7 mouse cellular contexts compared by ENCODE assay signal in the genomic region with DNA sequence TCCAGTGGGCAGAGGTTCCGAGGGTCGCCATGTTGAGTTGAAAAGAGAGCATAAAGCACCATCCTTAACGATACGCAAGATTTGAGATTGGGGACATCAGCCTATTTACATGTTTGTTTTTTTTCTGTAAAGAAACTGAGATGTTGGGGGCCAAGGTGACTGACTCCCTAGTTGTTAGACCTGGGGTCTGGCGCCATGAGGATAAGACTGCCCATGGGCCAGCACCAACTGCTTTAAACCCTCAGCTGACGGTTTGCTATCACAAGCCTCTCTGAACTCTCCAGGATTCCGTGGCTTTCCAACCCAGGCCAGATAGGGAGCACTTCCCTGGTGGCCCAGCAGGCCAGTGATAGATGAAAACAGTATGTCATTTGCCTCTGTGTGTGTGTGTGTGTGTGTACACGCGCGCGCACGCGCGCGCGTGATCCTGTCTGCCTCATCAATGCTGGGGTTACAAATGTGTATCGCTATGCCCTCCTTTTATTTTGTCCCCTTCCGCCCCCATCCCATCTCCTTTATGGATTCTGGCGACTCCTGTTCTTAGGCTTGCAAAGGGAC. TPM values are rescaled to one million over a fixed set of nuclear protein-coding genes. Genes with fewer than 3 reads are reported as not detected.
DNase-seq lines count a peak whose midpoint lies in the region; ATAC-seq lines count a peak whose summit lies in the region.

No protein-coding gene starts in this region.

- peak; percentile 14 for DNase-seq in thymus, postnatal 14 days
- no peak for DNase-seq in thymus, postnatal 10 days (ENCODE audit: low spot score in 2 of 2)
- DNase-seq in intestine, embryonic 14.5 days (ENCODE audit: low spot score) = no peak
- no peak for DNase-seq in ovary, adult 18-20 months (ENCODE audit: low spot score)
- no peak for DNase-seq in adrenal gland, adult 2 months

- H3K27ac ChIP-seq in embryonic facial prominence, embryonic 13.5 days = peak overlapping the region; percentile 92
- H3K27ac ChIP-seq in intestine, embryonic 14.5 days (ENCODE audit: low read depth) = peak overlapping the region; percentile 84
- peak overlapping the region; percentile 89 for H3K27ac ChIP-seq in midbrain, embryonic 15.5 days

- H3K9me3 ChIP-seq in embryonic facial prominence, embryonic 13.5 days = no peaks in the 10 kb centered on the region
- H3K9me3 ChIP-seq in intestine, embryonic 14.5 days (ENCODE audit: control insufficient read depth, low read length) = no peaks in the 10 kb centered on the region
- H3K9me3 ChIP-seq in midbrain, embryonic 15.5 days = no peaks in the 10 kb centered on the region

- no peak for ATAC-seq in embryonic facial prominence, embryonic 13.5 days (ENCODE audit: insufficient number of reproducible peaks, insufficient read depth, low FRiP score, low TSS enrichment, low read depth)
- ATAC-seq in intestine, embryonic 14.5 days (replicated peaks; ENCODE audit: low FRiP score, low TSS enrichment, low read depth) = no peak
- no peak for ATAC-seq in midbrain, embryonic 15.5 days (replicated peaks)

- H3K9ac ChIP-seq in embryonic facial prominence, embryonic 13.5 days = peak overlapping the region; percentile 90
- peak overlapping the region; percentile 88 for H3K9ac ChIP-seq in intestine, embryonic 14.5 days (ENCODE audit: low read length)
- H3K9ac ChIP-seq in midbrain, embryonic 15.5 days = peak overlapping the region; percentile 62; the same call in 1 of the 2 replicates

- peak overlapping the region; percentile 78 for H3K4me3 ChIP-seq in embryonic facial prominence, embryonic 13.5 days
- peak overlapping the region; percentile 90 for H3K4me3 ChIP-seq in intestine, embryonic 14.5 days (ENCODE audit: low read depth, low read length)
- H3K4me3 ChIP-seq in midbrain, embryonic 15.5 days = peak overlapping the region; percentile 53

- peaks cover 21% of the 10 kb centered on the region for H3K36me3 ChIP-seq in embryonic facial prominence, embryonic 13.5 days
- H3K36me3 ChIP-seq in intestine, embryonic 14.5 days (ENCODE audit: control insufficient read depth, insufficient read depth, low read length) = peaks cover 11% of the 10 kb centered on the region
- peaks cover 4% of the 10 kb centered on the region; the same call in 1 of the 2 replicates for H3K36me3 ChIP-seq in midbrain, embryonic 15.5 days (replicated peaks)

- H3K4me2 ChIP-seq in embryonic facial prominence, embryonic 13.5 days = peak overlapping the region; percentile 78
- H3K4me2 ChIP-seq in intestine, embryonic 14.5 days (ENCODE audit: low read length) = peak overlapping the region; percentile 77
- peak overlapping the region; percentile 77 for H3K4me2 ChIP-seq in midbrain, embryonic 15.5 days

- H3K4me1 ChIP-seq in embryonic facial prominence, embryonic 13.5 days = peaks cover 32% of the 10 kb centered on the region
- H3K4me1 ChIP-seq in intestine, embryonic 14.5 days (replicated peaks; ENCODE audit: control insufficient read depth, insufficient read depth, low read length) = peaks cover 33% of the 10 kb centered on the region
- peaks cover 38% of the 10 kb centered on the region for H3K4me1 ChIP-seq in midbrain, embryonic 15.5 days

- WGBS in embryonic facial prominence, embryonic 13.5 days = 71% methylated on average over 19 of the region's 19 CpGs
- WGBS in intestine, embryonic 14.5 days = 61% methylated on average over 19 of the region's 19 CpGs
- WGBS in midbrain, embryonic 15.5 days = 59% methylated on average over 19 of the region's 19 CpGs

- H3K27me3 ChIP-seq in embryonic facial prominence, embryonic 13.5 days = no peaks in the 10 kb centered on the region
- no peaks in the 10 kb centered on the region for H3K27me3 ChIP-seq in intestine, embryonic 14.5 days (replicated peaks; ENCODE audit: control insufficient read depth, insufficient read depth, low read length)
- H3K27me3 ChIP-seq in midbrain, embryonic 15.5 days (replicated peaks) = no peaks in the 10 kb centered on the region

RNA-seq across cellular contexts. Expression of a gene that starts 0.5 kb away (rescaled TPM):
- polyA plus RNA-seq in embryonic facial prominence, embryonic 13.5 days (2015; fragmentation: Nextera tagmentation; extraction: Ambion mirVana) = 25.3 and 27.9 TPM in 2 replicates
- polyA plus RNA-seq in intestine, embryonic 14.5 days (2014; fragmentation: Nextera tagmentation; extraction: Ambion mirVana) = 23.6 and 24.1 TPM in 2 replicates
- polyA plus RNA-seq in midbrain, embryonic 15.5 days (2015; fragmentation: Nextera tagmentation; extraction: Ambion mirVana) = 27.4 and 32.2 TPM in 2 replicates
- 10 to 100 TPM; 13.5 to 23.5 TPM for total RNA-seq in adrenal gland, adult 2 months (2021)
- 19.3 and 19.6 TPM in 2 replicates for polyA plus RNA-seq in adrenal gland, adult 2 months (2012; rRNA removed)

RNA-seq across cellular contexts. Expression of a gene that starts 2.1 kb away (rescaled TPM):
- polyA plus RNA-seq in embryonic facial prominence, embryonic 13.5 days (2015; fragmentation: Nextera tagmentation; extraction: Ambion mirVana) = 21.7 and 22.0 TPM in 2 replicates
- 15.9 and 16.5 TPM in 2 replicates for polyA plus RNA-seq in intestine, embryonic 14.5 days (2014; fragmentation: Nextera tagmentation; extraction: Ambion mirVana)
- polyA plus RNA-seq in midbrain, embryonic 15.5 days (2015; fragmentation: Nextera tagmentation; extraction: Ambion mirVana) = 25.4 and 25.9 TPM in 2 replicates
- total RNA-seq in adrenal gland, adult 2 months (2021) = 10 to 100 TPM; 16.9 to 18.8 TPM
- 42.9 and 46.4 TPM in 2 replicates for polyA plus RNA-seq in adrenal gland, adult 2 months (2012; rRNA removed)

RNA-seq across cellular contexts. Expression of a gene that starts 21.2 kb away (rescaled TPM):
- 0.63 and 0.83 TPM in 2 replicates for polyA plus RNA-seq in embryonic facial prominence, embryonic 13.5 days (2015; fragmentation: Nextera tagmentation; extraction: Ambion mirVana)
- polyA plus RNA-seq in intestine, embryonic 14.5 days (2014; fragmentation: Nextera tagmentation; extraction: Ambion mirVana) = 1.2 and 1.3 TPM in 2 replicates
- polyA plus RNA-seq in midbrain, embryonic 15.5 days (2015; fragmentation: Nextera tagmentation; extraction: Ambion mirVana) = 5.0 and 5.2 TPM in 2 replicates
- total RNA-seq in adrenal gland, adult 2 months (2021) = 1 to 10 TPM in 1 of 2 experiments, under 1 TPM in 1; 0.52 to 1.1 TPM
- 1.5 and 1.6 TPM in 2 replicates for polyA plus RNA-seq in adrenal gland, adult 2 months (2012; rRNA removed)

RNA-seq across cellular contexts. Expression of a gene that starts 53.9 kb away (rescaled TPM):
- polyA plus RNA-seq in embryonic facial prominence, embryonic 13.5 days (2015; fragmentation: Nextera tagmentation; extraction: Ambion mirVana) = 45.0 and 47.6 TPM in 2 replicates
- 39.5 and 44.8 TPM in 2 replicates for polyA plus RNA-seq in intestine, embryonic 14.5 days (2014; fragmentation: Nextera tagmentation; extraction: Ambion mirVana)
- 80.3 and 84.2 TPM in 2 replicates for polyA plus RNA-seq in midbrain, embryonic 15.5 days (2015; fragmentation: Nextera tagmentation; extraction: Ambion mirVana)
- 10 to 100 TPM; 48.6 to 95.9 TPM for total RNA-seq in adrenal gland, adult 2 months (2021)
- polyA plus RNA-seq in adrenal gland, adult 2 months (2012; rRNA removed) = 185 and 217 TPM in 2 replicates
